Mouse (Mus musculus) left cerebral cortex, adult 2 months (tissue): Measurements from ENCODE around the gene Pcnx2. TPM values are rescaled to one million over a fixed set of nuclear protein-coding genes. Genes with fewer than 3 reads are reported as not detected.
A peak's percentile ranks its signal among the peaks of the same experiment; 100 is the strongest.

ENCODE experiments used
- DNase-seq, 2 experiments: peaks; one replicate each; pipeline ENCODE4 v3.0.0; 2021 to 2022; ENCODE audit warnings: low spot score in 2 of 2, mixed read lengths in 1 of 2; ENCODE audit errors: extremely low spot score in 1 of 2
- H3K27ac ChIP-seq: fragments of 200-600 bp; 2 replicates; pipeline ENCODE4 v1.8.1; 2022
- H3K4me3 ChIP-seq: fragments of 200-600 bp; 2 replicates; pipeline ENCODE4 v1.8.1; 2022
- CTCF ChIP-seq: fragments of 200-600 bp; IDR thresholded peaks from 2 replicates; pipeline ENCODE4 v1.8.1; 2022; ENCODE audit warnings: antibody characterized with exemption, mild to moderate bottlenecking, moderate library complexity
- intact Hi-C: fragments of 180-260 bp; cut with DNase I; formaldehyde crosslinking; loops from one replicate; pipeline ENCODE4 v1.15.1; 2025
- total RNA-seq, 2 experiments: library from RNA; stranded (reverse); gene quantifications; 2 replicates each; pipeline ENCODE4 v1.2.3; 2021

Pcnx2 gene
- total RNA-seq, 2 experiments from 2014 or later = 90.3 to 91.0 TPM

DNA sequence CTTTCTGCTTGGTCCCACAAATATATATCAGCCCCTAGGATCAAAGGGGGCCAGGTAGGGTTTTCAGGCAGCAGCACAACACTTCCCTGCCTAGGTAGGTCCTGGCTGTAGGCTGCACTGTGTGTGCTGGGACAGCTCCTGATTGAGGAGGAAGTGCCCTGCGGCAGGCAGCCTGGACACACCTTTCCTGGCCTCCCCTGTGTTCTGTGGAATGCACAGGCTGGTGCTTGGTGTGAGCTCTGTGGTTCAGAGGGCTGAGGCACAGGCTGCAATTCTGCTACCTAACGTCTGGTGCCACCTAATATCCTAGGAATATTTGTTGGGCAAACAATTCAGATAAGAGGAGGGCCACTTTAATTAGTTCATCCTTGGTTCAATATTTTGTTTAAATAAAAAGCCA is 156.3 kb downstream of the Pcnx2 start:
- DNase-seq = no peak
- no peak for TF ChIP-seq CTCF
- Histone ChIP-seq H3K4me3 (no peak overlapping the region), H3K27ac (no peak overlapping the region)
- intact Hi-C loops = no loop called here

GRCm38 (mm10) chr8:125741377-125741776 is 156.7 kb downstream of the Pcnx2 start:
- H3K4me3 ChIP-seq = no peak overlapping the region
- intact Hi-C loops = no loop called here
- no peak for DNase-seq
- TF ChIP-seq CTCF = no peak
- H3K27ac ChIP-seq = no peak overlapping the region

DNA sequence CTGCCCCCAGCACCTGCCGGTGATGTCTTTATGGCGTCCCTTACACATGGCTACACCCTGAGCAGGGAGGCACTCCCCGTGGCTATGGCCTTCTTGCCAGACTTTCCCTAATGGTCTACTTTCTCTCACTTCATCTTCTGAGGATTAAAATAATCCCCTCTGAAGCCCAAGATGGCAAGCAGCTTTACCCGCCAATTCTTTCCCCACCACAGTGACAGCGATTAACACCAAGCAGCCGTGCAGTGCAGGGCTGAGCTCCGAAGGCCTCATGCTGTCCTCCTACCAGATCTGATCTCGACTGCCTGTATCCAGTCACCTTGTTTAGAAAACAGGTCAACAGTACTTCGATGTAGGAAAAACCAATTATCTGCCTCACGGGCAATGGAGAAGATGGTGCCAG is 157.5 kb downstream of the Pcnx2 start:
- intact Hi-C loops = no loop called here
- no peak for TF ChIP-seq CTCF
- H3K4me3 ChIP-seq = no peak overlapping the region
- no peak for DNase-seq
- H3K27ac ChIP-seq = no peak overlapping the region

GRCm38 (mm10) chr8:125738956-125739355 is 159.2 kb downstream of the Pcnx2 start:
- intact Hi-C loops = loop anchor here (10.0 kb wide), 1 partner anchor 554 kb away; no protein-coding TSS in a partner anchor
- Histone ChIP-seq H3K27ac (no peak overlapping the region), H3K4me3 (no peak overlapping the region)
- no peak for DNase-seq
- TF ChIP-seq CTCF = no peak

DNA sequence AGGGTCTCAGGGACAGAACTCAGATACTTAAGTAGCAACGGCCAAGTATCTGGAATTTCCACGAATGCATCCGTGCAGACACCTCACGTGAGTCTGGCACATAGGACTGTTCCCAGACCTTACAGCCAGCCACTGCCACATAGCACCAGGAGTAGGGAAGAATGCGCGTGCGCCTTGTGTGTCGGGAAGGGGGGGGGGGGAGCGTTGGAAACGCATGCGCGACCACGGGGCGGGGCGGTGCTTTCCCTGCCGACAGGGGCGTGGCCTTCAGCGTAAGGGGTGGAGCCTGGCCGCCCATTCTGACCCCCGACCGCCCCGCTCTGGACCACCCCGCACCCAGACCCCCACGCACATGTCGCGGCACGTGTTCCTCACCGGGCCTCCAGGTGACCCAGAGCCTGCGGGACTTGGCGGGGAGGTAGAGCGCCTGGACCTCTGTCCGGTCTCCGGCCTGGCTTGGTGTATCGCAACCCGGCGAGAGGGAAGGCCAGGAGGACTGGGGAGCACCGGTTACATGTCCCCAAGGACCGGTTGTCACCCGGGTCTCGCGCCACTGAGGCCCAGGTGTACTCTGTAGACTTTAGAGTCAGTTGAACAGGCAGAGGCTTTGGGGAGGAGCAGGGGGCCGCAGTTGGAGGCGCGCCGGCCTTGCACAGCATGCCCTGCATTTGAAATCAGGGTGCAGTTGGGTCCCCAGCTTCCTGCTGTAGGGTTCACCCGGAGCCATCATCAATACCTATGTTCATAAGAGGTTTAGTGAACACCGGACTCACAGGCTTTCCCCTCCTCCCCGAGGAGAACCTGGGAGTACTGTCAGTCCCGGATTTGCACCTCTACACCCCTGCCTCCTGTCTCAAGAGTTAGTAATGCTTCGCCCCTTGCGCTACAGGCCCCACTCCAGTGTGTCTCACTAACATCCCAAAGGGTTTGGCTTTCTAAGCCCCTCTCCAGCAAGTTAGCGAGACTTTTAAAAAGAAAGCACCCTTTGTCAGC is 163.9 kb downstream of the Pcnx2 start:
- no peak for TF ChIP-seq CTCF
- intact Hi-C loops = loop anchor here (5.0 to 10.0 kb wide), 2 partner anchors 162 to 549 kb away; no protein-coding TSS in a partner anchor
- peak; percentile 88 to 90 for DNase-seq
- H3K27ac ChIP-seq = peak overlapping the region; percentile 87
- peak overlapping the region; percentile 72 for H3K4me3 ChIP-seq

- intact Hi-C loops = loop anchor here (5.0 to 10.0 kb wide), 2 partner anchors 157 to 545 kb away; no protein-coding TSS in a partner anchor
- Histone ChIP-seq H3K27ac (no peak within 1 kb of the TSS), H3K4me3 (no peak within 1 kb of the TSS)
- no peak for TF ChIP-seq CTCF
- DNase-seq = no peak
Measured at GRCm38 (mm10) chr8:125729746-125730145, 168.4 kb downstream of the Pcnx2 start, which contains the start of gene Ntpcr. Ntpcr (plus strand) TSS chr8:125729963.

DNA sequence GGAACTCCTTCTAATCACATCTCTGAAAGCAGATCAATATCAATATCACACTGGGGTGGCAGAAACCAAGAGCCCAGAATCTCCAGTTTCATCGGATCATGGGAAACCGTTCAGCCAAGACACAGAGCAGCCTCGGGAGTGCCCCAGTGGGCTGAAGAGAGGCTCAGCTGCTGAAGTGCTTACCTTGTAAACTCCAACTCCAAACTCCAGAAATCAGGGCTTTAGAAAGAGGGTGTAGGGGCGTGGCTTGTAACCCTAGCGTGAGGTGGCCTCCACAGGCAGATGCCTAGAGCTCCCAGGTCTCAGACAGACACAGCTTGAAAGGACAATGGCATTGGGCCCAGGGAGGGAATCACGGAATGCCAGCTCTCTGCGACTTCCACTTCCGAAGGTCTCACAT is 170.3 kb downstream of the Pcnx2 start:
- no peak overlapping the region for H3K27ac ChIP-seq
- no peak for TF ChIP-seq CTCF
- intact Hi-C loops = no loop called here
- DNase-seq = no peak
- no peak overlapping the region for H3K4me3 ChIP-seq

DNA sequence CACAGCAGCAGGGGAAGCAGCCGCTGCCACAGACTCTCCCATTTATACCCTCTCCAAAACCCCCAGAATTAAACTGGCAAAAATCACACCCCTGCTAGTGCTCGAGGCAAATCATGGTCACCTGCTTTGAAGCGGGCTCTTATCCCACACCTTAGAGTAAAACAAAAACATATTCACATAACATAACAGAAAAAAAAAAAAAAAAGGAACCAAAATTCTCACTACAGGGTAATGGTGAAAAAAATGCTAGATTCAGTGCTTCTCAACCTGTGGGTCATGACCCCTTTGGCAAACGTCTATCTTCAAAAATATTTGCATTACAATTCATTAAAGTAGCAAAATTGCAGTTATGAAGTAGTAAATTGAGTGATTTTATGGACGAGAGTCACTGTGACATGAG is 171.1 kb downstream of the Pcnx2 start:
- H3K27ac ChIP-seq = no peak overlapping the region
- DNase-seq = no peak
- no peak for TF ChIP-seq CTCF
- H3K4me3 ChIP-seq = no peak overlapping the region
- intact Hi-C loops = no loop called here

- Histone ChIP-seq H3K27ac (no peak overlapping the region), H3K4me3 (no peak overlapping the region)
- no peak for TF ChIP-seq CTCF
- intact Hi-C loops = no loop called here
- no peak for DNase-seq
Measured at GRCm38 (mm10) chr8:125726143-125726542, 172.0 kb downstream of the Pcnx2 start.

GRCm38 (mm10) chr8:125725037-125725820 is 172.9 kb downstream of the Pcnx2 start:
- intact Hi-C loops = no loop called here

GRCm38 (mm10) chr8:125723437-125723836 is 174.7 kb downstream of the Pcnx2 start:
- Histone ChIP-seq H3K27ac (no peak overlapping the region), H3K4me3 (no peak overlapping the region)
- no peak for DNase-seq
- intact Hi-C loops = loop anchor here (5.0 kb wide), 1 partner anchor 146 kb away; no protein-coding TSS in a partner anchor
- TF ChIP-seq CTCF = no peak

More at GRCm38 (mm10) chr8:125725037-125725820, 172.9 kb downstream of the Pcnx2 start:
- no peak overlapping the region for H3K4me3 ChIP-seq
- DNase-seq = no peak
- H3K27ac ChIP-seq = no peak overlapping the region
- TF ChIP-seq CTCF = no peak

DNA sequence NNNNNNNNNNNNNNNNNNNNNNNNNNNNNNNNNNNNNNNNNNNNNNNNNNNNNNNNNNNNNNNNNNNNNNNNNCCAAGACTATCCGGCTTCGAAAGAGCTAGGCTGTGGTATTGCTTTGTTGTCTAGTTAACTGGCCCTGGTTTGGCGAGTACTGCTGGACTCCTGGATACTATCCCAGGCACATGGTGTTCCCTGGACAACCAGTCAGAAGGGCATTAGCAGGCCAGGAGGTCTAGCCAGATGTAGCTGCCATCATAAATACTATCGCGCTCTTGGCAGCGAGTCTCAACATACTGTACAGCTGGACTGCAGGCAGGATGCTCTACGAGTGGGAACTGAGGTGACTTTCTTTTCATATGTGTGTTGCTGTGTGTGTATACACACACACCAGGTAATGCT is 175.4 kb downstream of the Pcnx2 start:
- H3K27ac ChIP-seq = no peak overlapping the region

More for the DNA sequence above, 175.4 kb downstream of the Pcnx2 start:
- no peak for TF ChIP-seq CTCF
- no peak overlapping the region for H3K4me3 ChIP-seq
- no peak for DNase-seq
- intact Hi-C loops = loop anchor here (5.0 kb wide), 1 partner anchor 145 kb away; no protein-coding TSS in a partner anchor
